Mouse (Mus musculus) testis, adult 2 months (tissue): ENCODE results near the gene Zkscan16.

Experiments used
- CTCF ChIP-seq: fragments of 200-500 bp; IDR thresholded peaks from 2 replicates; pipeline ENCODE4 v1.5.1; 2012; ENCODE audit warnings: low read depth, mild to moderate bottlenecking, inconsistent platforms, low read length, moderate library complexity; ENCODE audit not compliant: control insufficient read depth, insufficient read depth, insufficient replicate concordance
- POLR2A ChIP-seq: fragments of 200-500 bp; IDR thresholded peaks from 2 replicates; pipeline ENCODE4 v1.6.1; 2012; ENCODE audit warnings: low read depth, mild to moderate bottlenecking, inconsistent platforms, low read length, moderate library complexity; ENCODE audit not compliant: control insufficient read depth

- TF ChIP-seq CTCF (no peak), POLR2A (peak; percentile 60)
Observed at GRCm38 (mm10) chr4:58912629-58913335, 30.6 kb upstream of the Zkscan16 start, which contains the start of gene Ecpas.
